Mouse (Mus musculus): ENCODE results near the gene Fbxw11.
A peak's percentile ranks its signal among the peaks of the same experiment; 100 is the strongest.

- TF ChIP-seq CTCF (IDR thresholded peaks at IDR 0.05; ENCODE audit: borderline replicate concordance, insufficient read depth, low read depth, low read length) (peak; percentile 50; the same call in 1 of the 2 replicates), POLR2A (IDR thresholded peaks at IDR 0.05; ENCODE audit: borderline replicate concordance, insufficient read depth, low read length) (no peak)
Observed at GRCm38 (mm10) chr11:32693431-32694141, 51.1 kb downstream of the Fbxw11 start.

All from cerebellum, adult 2 months (tissue).